Mouse (Mus musculus): ENCODE measurements at regions not wholly inside any gene's neighbourhood (a gene's known extent, or its start where the extent isn't known, plus 50 kb on each side); places are given as distances from the start of the nearest gene placed in this dataset.

DNA sequence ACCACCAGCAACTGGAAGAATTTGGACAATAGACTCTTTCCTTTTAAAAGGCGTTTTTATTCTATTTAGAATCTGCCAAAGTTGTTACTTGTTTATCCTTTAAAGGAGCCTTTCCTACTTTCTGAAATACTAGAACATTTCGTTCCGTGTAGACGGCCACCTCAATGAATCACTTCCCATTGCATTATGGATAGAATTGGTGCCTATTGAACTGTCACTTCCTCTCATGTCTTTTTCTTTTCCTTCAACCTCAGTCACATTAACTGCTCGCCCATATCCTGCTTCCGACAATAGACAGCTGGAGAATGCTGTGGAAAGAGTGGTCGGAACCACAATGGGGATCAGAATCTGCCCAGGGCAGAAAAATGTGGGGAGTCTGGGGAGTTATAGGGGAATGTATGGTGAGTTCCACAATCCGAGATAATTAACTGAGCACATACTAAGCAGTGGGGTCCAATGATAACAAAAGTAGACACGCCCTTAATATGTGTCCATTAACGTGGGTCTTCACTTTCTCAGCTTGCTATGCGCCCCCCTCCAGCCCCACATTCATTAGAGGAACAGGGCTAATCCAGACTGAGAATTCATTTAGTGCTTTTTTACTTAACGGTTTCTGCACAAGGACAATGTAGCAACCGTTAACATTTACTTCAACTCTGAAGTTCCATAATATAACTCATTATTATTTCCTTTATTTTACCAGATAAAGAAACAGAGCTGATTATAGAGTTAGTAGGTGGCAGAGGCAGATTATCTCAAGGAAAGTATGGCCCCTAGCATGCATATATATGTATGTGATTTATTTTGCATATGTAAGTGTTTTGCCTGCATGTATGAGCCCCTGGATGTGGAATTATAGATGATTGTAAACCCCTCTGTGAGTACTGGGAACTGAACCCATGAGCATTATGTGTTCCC lies 59.8 kb upstream of the Slc38a2 start:
- TF ChIP-seq POLR2A (IDR thresholded peaks at IDR 0.05; ENCODE audit: borderline replicate concordance, control insufficient read depth, low read depth, low read length): no peak
- TF ChIP-seq CTCF (IDR thresholded peaks at IDR 0.05; ENCODE audit: control insufficient read depth, insufficient read depth, low read length): no peak

Data from bone marrow, adult 2 months (tissue).